Mouse (Mus musculus): ENCODE data around the gene Trim2.

Trim2 gene

DNA sequence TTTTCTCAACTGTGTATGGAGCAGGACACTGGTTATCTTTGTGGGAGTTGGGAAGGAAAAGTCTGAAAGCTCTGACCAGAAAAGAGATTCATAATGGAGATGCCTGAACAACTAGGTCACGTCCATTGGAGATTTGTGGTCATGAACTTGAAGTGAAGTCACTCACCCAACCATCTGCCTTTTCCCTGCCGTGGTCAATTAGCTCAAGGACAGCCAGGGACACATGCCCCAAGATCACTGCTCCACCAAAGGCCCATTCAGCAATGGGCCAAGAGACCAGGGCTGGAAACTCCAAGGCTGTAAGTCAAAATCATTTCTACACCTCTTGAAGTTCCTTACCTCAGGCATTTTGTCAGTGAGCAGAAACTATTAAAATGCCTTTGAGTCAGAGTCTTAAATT is 23.5 kb upstream of the Trim2 start:
- in situ Hi-C loops (cut with MboI; ENCODE audit: low pct_unique_long_range_greater_than_20kb in 1 of 2, low sequenced_read_pairs in 2 of 2, unreplicated experiment in 1 of 2) = no loop called here

DNA sequence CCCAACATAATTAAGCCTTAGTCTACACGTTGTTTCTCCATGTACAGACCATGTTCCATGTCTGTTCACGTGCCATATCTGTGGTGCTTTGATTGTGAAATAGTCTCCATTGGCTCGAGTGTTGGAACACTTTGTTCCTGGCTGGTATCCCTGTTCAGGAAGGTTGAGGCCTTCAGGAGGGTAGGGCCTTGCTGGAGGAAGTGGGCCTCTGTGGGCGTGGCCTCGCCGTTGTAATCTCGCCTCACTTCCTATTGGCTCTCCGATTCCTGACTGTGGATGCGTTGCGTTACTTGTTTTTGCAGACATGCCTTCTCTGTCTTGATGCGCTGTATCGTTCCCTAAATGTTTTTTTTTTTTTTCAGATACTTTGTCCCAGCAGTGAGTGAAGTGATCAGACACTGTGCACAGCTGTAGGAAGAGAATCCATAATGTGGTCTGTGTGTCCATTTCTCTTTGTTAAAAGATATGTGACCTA is 18.3 kb upstream of the Trim2 start:
- in situ Hi-C loops (cut with MboI; ENCODE audit: low pct_unique_long_range_greater_than_20kb in 1 of 2, low sequenced_read_pairs in 2 of 2, unreplicated experiment in 1 of 2) = loop anchor here (25.0 kb wide), 3 partner anchors 363 to 513 kb away; no protein-coding TSS in a partner anchor

DNA sequence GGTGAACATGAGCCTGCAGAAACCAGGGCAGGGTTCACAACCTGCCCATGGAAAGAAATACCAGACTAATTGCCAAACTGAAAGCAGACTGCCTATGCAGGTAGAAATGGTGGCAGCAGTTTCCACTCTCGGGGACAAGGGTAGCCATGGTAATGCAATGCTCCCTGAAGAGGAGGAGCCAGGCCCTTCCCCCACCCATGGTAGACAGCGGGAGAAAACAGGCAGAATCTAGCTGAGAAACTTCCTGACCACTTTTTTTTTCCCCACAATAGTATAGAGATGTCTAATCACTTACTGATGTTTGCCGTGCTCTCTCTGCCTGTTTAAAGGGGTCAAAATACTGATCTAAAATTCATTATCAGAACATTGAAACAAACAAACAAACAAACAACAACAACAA is 17.8 kb upstream of the Trim2 start:
- in situ Hi-C loops (cut with MboI; ENCODE audit: low pct_unique_long_range_greater_than_20kb in 1 of 2, low sequenced_read_pairs in 2 of 2, unreplicated experiment in 1 of 2) = loop anchor here (25.0 kb wide), 3 partner anchors 362 to 512 kb away; no protein-coding TSS in a partner anchor

DNA sequence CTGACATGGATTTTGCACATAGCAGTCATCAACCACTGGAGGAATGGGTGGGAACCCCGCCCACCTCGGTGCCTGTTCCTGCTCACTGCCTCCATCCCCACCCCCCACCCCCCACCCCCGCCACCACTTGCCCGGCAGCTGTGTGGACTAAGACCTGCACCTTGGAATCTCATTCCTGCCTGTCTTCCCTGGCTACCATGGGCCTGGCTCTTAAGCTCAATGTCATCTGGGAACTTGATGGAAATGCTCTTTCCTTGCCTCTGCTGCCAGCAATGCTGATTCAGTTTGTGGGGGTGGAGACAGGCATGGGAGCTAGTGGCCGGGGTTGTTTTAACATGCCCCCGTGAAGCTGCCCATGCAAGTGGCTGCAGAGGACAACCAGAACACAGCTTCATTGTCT is 17.3 kb upstream of the Trim2 start:
- in situ Hi-C loops (cut with MboI; ENCODE audit: low pct_unique_long_range_greater_than_20kb in 1 of 2, low sequenced_read_pairs in 2 of 2, unreplicated experiment in 1 of 2) = loop anchor here (25.0 kb wide), 3 partner anchors 362 to 512 kb away; no protein-coding TSS in a partner anchor

DNA sequence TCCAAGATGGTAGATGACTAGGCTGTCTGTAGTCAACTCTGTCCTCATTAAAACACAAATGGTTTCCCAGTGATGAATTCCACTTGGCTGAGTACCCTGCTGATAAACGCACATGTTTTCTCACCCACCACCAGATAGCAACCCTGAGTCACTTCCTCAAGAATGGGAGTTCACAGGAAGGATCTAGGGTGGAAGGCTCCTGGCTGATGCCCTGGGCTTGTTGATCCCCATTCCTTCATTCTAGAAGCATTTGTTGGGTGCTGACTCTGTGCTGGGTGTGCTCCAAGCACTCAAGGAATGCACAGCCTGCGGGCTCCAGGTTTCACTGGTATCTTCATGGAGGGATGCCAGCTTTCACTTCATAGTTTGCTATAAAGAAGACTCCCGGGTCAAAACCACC is 12.8 kb upstream of the Trim2 start:
- in situ Hi-C loops (cut with MboI; ENCODE audit: low pct_unique_long_range_greater_than_20kb in 1 of 2, low sequenced_read_pairs in 2 of 2, unreplicated experiment in 1 of 2) = loop anchor here (10.0 to 25.0 kb wide), 4 partner anchors 225 to 507 kb away; no protein-coding TSS in a partner anchor

DNA sequence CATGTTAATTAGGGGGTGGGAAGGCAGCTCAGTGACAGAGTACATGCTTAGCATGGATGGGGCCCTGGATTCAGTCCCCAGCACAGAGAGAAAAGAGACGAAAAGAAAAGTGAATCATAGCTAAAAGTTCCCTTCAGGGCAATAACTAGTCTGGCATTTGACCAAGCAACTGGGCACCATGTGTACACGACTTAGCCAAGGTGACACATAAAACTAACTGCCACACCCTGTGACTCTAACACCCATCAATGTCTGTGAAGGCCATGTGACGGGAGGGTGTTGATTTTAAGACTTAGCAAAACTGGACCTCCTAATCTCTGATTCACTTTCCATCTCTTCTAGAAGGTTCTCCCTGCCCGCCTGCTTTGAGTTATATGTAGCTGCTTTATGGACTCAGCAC is 12.2 kb upstream of the Trim2 start:
- in situ Hi-C loops (cut with MboI; ENCODE audit: low pct_unique_long_range_greater_than_20kb in 1 of 2, low sequenced_read_pairs in 2 of 2, unreplicated experiment in 1 of 2) = loop anchor here (10.0 to 25.0 kb wide), 4 partner anchors 226 to 507 kb away; no protein-coding TSS in a partner anchor

DNA sequence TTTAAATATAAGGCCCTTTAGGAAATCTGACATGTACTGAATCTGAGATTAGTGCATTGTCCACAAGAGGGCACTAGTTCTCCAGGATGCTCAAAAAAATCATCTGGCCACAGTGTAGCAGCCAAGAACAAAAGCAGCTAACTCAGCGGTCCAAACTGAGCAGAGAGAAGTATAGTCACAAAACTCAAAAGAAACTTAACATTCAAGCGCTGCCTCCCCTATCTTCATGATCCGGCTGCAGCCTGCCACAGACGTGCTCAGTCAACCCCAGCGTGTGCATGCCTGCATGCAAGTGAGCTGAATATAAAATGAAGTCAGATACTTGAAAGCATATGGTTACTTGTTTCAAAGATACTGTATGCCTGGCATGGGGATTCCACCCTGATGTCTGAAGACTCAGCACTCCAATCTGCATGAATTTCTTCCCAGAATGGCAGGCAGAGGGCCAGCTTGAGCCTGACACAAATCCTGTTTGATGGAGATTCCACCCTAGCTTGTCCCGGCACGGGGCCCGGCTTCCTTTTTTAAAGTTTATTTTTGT is 8.0 kb upstream of the Trim2 start:
- in situ Hi-C loops (cut with MboI; ENCODE audit: low pct_unique_long_range_greater_than_20kb in 1 of 2, low sequenced_read_pairs in 2 of 2, unreplicated experiment in 1 of 2) = loop anchor here (5.0 to 25.0 kb wide), 5 partner anchors 137 to 502 kb away; no protein-coding TSS in a partner anchor

DNA sequence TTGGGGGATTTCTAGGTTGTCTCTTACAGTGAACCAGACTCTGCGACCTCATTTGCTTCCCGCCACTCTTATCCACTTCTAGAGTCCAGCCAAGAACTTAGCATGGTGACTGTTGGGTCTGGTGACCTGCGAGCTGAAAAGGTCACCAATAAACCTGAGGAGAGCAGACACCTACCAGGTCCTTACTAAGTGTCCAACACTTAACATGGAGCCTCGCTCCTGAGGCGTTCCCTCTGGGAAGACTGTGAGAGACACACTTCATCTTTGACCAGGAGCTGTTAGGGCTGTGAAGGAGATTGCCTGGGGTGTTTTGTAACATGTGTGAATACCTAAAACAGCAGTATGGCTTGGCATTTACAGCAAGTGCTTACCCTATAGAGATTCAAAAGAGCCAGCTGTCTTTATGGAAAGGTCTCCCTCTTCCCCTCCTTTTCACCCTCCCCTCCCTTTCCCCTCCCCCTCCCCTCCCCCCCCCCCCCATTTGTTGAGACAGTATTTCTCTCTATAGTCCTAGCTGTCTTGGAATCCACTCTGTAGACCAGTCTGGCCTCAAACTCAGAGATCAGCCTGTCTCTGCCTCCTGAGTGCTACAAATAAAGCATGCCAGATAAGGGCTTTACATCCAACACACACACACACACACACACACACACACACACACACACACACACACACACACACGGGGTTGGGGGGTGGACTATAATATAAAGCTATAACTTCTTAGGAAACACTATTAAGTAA is 7.3 kb upstream of the Trim2 start:
- in situ Hi-C loops (cut with MboI; ENCODE audit: low pct_unique_long_range_greater_than_20kb in 1 of 2, low sequenced_read_pairs in 2 of 2, unreplicated experiment in 1 of 2) = loop anchor here (5.0 to 25.0 kb wide), 5 partner anchors 137 to 502 kb away; no protein-coding TSS in a partner anchor

DNA sequence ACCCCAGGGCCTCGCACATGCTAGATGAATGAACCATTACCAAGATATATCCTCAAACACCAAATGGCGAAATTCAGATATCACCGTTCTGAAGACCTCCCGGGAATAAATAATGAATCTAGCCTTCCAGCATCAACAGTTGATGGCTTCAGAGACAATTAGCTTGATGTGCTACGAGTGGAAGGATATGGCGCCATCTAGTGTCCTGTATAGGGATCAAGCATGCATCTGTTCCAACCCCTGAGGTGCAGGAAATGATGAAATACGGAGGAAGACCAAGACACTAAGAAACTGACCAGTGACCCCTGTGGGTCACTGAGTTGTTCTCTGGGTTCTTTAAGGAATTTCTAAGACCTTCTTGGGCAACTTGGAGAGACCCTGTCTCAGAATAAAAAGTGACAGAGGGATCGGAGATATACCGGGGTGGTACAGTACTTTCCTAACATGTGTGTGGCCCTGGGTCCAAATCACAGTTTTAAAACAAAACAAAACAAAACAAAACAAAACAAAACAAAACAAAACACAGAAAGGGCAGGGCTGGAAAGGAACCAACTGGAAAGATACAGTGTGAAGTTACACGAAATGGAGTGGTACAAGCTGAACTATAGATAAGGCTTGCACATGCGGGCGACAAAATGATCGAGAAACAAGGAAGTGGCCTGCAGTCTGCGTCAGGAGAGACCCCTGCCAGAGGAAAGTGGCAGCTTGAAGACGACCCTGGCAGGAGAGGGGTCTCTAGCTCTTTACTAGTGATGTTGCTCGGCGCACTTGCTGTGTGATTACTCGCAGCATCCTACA is 6.5 kb upstream of the Trim2 start:
- in situ Hi-C loops (cut with MboI; ENCODE audit: low pct_unique_long_range_greater_than_20kb in 1 of 2, low sequenced_read_pairs in 2 of 2, unreplicated experiment in 1 of 2) = loop anchor here (5.0 to 25.0 kb wide), 5 partner anchors 136 to 501 kb away; no protein-coding TSS in a partner anchor

DNA sequence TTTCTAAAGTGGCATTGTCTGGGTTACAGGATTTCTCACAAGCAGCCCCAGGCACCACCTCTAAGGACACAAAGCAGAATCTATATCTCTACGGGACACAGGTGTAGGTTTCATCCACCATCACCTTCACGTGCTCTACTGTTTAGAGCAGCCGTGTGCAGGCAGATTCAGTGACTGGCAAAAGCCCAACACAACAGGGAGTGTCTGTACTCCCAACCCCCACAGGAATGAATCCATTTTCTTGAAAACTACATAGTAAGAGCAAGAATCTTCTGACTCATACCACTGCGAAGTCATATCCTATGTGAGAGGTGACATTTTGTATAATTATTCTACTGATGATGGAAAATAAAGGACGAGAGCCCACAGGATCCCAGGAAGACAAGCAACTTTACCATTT is 5.6 kb upstream of the Trim2 start:
- in situ Hi-C loops (cut with MboI; ENCODE audit: low pct_unique_long_range_greater_than_20kb in 1 of 2, low sequenced_read_pairs in 2 of 2, unreplicated experiment in 1 of 2) = loop anchor here (5.0 to 25.0 kb wide), 5 partner anchors 135 to 500 kb away; no protein-coding TSS in a partner anchor

DNA sequence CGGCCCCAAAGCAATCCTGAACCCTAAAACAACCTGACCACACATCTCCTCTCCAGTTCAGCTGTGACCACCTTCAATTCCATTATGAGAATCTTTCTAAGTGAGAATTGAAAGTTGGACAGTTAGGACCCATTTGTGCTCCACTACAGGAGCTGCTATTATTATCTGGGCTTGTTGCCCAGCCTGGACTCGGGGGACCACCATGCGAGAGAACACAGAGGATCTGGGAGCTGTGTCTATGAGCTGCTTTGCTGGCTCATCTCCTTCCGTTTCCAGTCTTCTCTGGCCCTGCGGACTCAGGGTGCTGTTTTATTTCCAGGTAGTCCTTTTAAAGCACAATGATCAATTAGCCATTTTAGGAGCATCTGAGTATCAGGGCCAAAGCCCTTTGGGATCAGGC is 839 bp upstream of the Trim2 start:
- in situ Hi-C loops (cut with MboI; ENCODE audit: low pct_unique_long_range_greater_than_20kb in 1 of 2, low sequenced_read_pairs in 2 of 2, unreplicated experiment in 1 of 2) = loop anchor here (25.0 kb wide), 3 partner anchors 345 to 495 kb away; no protein-coding TSS in a partner anchor

DNA sequence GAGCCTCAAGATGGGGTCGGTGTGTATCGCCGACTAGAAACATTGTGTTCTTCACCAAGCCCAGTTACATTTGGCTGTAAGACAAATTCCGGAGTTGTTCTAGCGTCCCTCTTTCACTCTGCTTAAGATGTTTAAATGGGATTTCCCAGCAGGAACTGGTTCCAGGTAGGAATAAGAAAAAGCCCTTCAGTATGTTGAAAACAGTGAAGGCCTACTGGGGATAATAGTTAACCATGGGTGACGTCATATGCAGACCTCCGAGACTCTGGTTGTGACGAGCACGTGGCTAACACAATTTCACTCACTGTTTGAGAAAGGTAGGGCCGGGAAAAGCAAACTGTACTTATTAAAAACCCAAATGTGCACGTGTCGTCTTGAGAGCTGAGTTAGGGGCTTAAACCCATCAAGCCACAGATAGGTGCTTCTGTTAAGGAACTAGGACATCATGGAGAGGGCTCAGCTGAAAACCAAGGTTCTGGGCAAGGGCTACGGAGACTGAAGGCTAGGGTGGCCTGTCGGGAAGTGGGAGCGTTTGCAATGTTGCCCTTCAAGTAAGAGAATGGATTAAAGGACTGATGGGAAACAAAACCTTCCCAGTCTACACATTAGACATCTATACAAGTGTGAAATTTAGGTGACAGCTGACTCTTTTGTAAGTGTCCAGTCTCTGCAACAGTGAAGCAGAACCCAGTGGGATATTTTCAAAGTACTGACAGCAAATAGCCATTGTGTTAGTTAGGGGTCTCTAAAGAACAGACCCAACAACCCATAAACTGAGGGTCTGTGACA is 761 bp downstream of the Trim2 start:
- in situ Hi-C loops (cut with MboI; ENCODE audit: low pct_unique_long_range_greater_than_20kb in 1 of 2, low sequenced_read_pairs in 2 of 2, unreplicated experiment in 1 of 2) = loop anchor here (25.0 kb wide), 3 partner anchors 344 to 494 kb away; no protein-coding TSS in a partner anchor

DNA sequence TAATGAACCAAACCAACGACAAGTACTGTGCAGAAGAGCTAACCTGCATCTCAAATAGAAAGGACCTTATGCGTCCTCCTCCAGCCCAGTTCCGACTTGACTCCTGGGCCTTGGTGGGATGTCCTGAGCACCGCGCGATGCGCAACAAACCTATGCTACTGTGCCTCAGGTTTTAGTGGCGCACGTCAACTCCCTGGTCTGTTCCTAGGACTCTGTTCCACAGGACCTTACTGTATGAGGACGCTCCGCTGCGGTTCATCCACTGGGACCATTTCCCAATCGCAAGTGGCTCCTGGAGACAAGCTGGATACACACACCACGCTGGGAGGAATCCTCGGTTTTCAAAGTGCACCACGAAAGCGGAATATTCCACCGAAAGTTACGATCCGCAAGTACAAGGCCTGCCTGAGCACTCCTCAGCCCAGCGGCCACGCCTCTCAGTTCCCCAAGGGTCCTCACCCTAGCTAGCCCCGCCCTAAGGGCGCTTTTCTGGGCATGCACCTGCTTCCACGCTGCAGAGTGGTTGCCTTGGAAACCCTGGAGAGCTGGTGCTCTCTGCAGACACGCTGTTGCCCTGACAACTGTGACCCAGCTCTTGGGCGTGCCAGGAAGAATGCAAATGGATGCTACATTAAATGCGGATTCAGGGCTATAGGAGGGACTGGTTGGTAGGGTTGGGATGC is 1.5 kb downstream of the Trim2 start:
- in situ Hi-C loops (cut with MboI; ENCODE audit: low pct_unique_long_range_greater_than_20kb in 1 of 2, low sequenced_read_pairs in 2 of 2, unreplicated experiment in 1 of 2) = loop anchor here (25.0 kb wide), 3 partner anchors 343 to 493 kb away; no protein-coding TSS in a partner anchor

DNA sequence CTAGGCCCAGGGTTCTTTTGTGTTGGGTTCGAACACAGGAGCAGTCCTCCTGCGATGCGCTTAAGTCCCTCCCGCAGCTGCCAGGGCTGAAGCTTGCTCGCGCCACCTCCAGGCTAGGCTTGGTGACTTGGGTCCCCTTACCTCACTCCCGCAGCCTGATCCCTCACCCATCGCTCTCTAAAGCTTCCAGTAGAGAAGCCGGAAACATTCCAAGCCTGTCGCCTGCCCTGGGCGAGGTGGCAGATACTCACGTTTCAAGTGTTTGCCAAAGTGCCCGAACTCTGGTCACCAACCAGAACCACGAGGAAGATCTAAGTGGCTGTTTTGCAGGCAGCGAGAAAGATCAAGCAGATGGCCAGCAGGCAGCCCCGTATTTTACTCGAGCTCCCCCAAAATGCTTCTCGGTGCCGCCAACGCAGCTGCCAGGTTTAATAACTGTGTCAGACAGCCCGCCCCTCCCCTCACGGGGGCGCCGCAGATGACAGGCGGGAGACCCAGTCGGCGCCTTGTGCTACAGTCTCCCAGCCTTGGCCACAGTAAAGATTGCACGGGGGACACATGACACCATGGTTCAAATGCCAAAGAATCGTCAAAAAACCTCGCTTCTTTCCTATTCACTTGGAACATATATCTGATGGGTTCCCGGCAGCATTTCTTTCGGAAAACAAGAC is 2.2 kb downstream of the Trim2 start:
- in situ Hi-C loops (cut with MboI; ENCODE audit: low pct_unique_long_range_greater_than_20kb in 1 of 2, low sequenced_read_pairs in 2 of 2, unreplicated experiment in 1 of 2) = loop anchor here (5.0 to 25.0 kb wide), 4 partner anchors 127 to 492 kb away; no protein-coding TSS in a partner anchor

DNA sequence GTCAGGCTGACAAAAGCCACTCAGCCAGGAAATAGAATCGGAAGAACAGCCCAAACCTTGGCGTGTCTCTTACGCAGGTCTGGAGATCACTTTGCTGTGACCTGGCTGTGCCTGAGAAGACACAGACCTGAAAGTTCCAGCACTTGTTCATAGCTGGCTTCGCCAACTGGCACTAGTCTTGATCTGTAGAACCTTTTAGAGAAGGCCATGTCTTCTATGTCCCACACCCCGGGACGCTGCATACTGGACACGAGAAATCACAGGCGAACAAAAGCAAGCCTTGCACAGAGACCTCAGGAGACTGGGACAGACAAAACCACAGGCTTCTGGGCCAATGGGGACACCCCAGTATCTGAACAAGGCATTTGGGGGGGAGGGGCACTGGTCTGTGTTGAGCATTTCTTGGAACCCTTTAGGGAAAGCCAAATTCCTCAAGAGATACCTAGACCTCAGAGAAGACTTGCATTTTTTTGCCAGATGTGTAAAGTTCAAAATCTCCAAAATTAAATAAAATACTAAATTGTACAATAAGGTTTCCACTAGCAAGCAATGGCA is 3.2 kb downstream of the Trim2 start:
- in situ Hi-C loops (cut with MboI; ENCODE audit: low pct_unique_long_range_greater_than_20kb in 1 of 2, low sequenced_read_pairs in 2 of 2, unreplicated experiment in 1 of 2) = loop anchor here (5.0 to 25.0 kb wide), 4 partner anchors 126 to 491 kb away; no protein-coding TSS in a partner anchor

DNA sequence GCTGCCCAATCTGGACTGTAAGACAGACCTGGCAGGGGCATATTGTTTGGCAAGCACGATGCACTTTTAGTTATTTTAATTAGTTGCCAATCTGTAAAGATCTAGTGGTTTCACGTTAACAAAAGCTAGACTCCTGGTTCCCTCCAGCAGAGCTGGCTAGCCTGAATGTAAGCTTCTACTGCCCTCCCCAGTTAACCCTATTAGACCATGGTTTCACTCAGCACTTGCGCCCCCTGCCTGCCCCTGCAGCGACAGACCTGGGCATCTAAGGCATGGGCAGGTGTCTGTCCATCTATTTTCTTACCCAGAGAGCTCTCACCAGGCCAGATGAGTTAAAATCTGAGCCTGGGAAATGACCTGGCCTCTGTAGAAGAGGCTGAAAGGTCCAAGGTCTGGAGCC is 4.4 kb downstream of the Trim2 start:
- in situ Hi-C loops (cut with MboI; ENCODE audit: low pct_unique_long_range_greater_than_20kb in 1 of 2, low sequenced_read_pairs in 2 of 2, unreplicated experiment in 1 of 2) = loop anchor here (5.0 to 25.0 kb wide), 4 partner anchors 125 to 490 kb away; no protein-coding TSS in a partner anchor
